Mouse (Mus musculus): Measurements from ENCODE around the gene Azi2.

The Azi2 gene

GRCm38 (mm10) chr9:118082575-118083431 is 42.5 kb downstream of the Azi2 start:
- peak; percentile 20 for DNase-seq (ENCODE audit: low read depth, low spot score)

GRCm38 (mm10) chr9:118083834-118084233 is 43.5 kb downstream of the Azi2 start:
- DNase-seq (ENCODE audit: low read depth, low spot score), result no peak

- no peak for DNase-seq (ENCODE audit: low read depth, low spot score)
Observed at GRCm38 (mm10) chr9:118099395-118099794, 59.1 kb downstream of the Azi2 start.

GRCm38 (mm10) chr9:118100484-118100883 is 60.2 kb downstream of the Azi2 start:
- DNase-seq (ENCODE audit: low read depth, low spot score), result no peak

GRCm38 (mm10) chr9:118101802-118102201 is 61.5 kb downstream of the Azi2 start:
- DNase-seq (ENCODE audit: low read depth, low spot score), result peak; percentile 38

GRCm38 (mm10) chr9:118108527-118109011 is 68.3 kb downstream of the Azi2 start:
- no peak for DNase-seq (ENCODE audit: low read depth, low spot score)

GRCm38 (mm10) chr9:118109697-118110359 is 69.5 kb downstream of the Azi2 start:
- no peak for DNase-seq (ENCODE audit: low read depth, low spot score)

GRCm38 (mm10) chr9:118110360-118110710 is 70.0 kb downstream of the Azi2 start:
- no peak for DNase-seq (ENCODE audit: low read depth, low spot score)
